Mouse (Mus musculus) limb, embryonic 14.5 days (tissue): ENCODE measurements around the gene Myoz1. TPM values are rescaled to one million over a fixed set of nuclear protein-coding genes. Genes with fewer than 3 reads are reported as not detected.
A peak's percentile ranks its signal among the peaks of the same experiment; 100 is the strongest.
"Not testable (repeated sequence)": the region's sequence is repeated elsewhere in the genome, so short reads cannot be mapped to it uniquely, and the experiment has no call there.

Experiments
- ATAC-seq: fragments of 200-750 bp; cut with Nextera tagmentation; 2 replicates; pipeline ENCODE4 v1.8.0; 2017; ENCODE audit warnings: low read depth, moderate number of reproducible peaks, moderate TSS enrichment; ENCODE audit not compliant: low FRiP score
- DNase-seq: peaks from one replicate; pipeline ENCODE4 v3.0.0-alpha.2; 2015; ENCODE audit warnings: low spot score
- H3K27ac ChIP-seq: fragments of 300-500 bp; sonication (generic); replicated peaks from 2 replicates; pipeline ENCODE4 v1.5.1; 2014; ENCODE audit warnings: low read depth, mild to moderate bottlenecking, low read length, moderate library complexity, mixed read lengths
- H3K27me3 ChIP-seq: fragments of 300-500 bp; sonication (generic); 2 replicates; pipeline ENCODE4 v1.6.1; 2014; ENCODE audit warnings: low read length, mixed read lengths; ENCODE audit not compliant: control insufficient read depth, insufficient read depth
- H3K36me3 ChIP-seq: fragments of 300-500 bp; sonication (generic); 2 replicates; pipeline ENCODE4 v1.6.1; 2014; ENCODE audit warnings: mild to moderate bottlenecking, low read length, moderate library complexity, mixed read lengths; ENCODE audit not compliant: control insufficient read depth, insufficient read depth
- H3K4me1 ChIP-seq: fragments of 300-500 bp; sonication (generic); 2 replicates; pipeline ENCODE4 v1.6.1; 2014; ENCODE audit warnings: antibody characterized with exemption, low read length, mixed read lengths; ENCODE audit not compliant: control insufficient read depth, insufficient read depth
- H3K4me2 ChIP-seq: fragments of 300-500 bp; sonication (generic); replicated peaks from 2 replicates; pipeline ENCODE4 v1.6.1; 2014; ENCODE audit warnings: low read depth, mild to moderate bottlenecking, low read length, moderate library complexity; ENCODE audit not compliant: severe bottlenecking
- H3K4me3 ChIP-seq: fragments of 300-500 bp; sonication (generic); replicated peaks from 2 replicates; pipeline ENCODE4 v1.5.1; 2014; ENCODE audit warnings: low read length
- H3K9ac ChIP-seq: fragments of 300-500 bp; sonication (generic); 2 replicates; pipeline ENCODE4 v1.6.1; 2014; ENCODE audit warnings: mild to moderate bottlenecking, low read depth, low read length, moderate library complexity; ENCODE audit not compliant: severe bottlenecking
- H3K9me3 ChIP-seq: fragments of 300-500 bp; sonication (generic); 2 replicates; pipeline ENCODE4 v1.6.1; 2016; ENCODE audit warnings: low read length; ENCODE audit not compliant: control insufficient read depth
- POLR2A ChIP-seq: fragments of 200-500 bp; IDR thresholded peaks from 2 replicates; pipeline ENCODE4 v1.8.0; 2012; ENCODE audit warnings: inconsistent platforms, mild to moderate bottlenecking, moderate library complexity, borderline replicate concordance; ENCODE audit not compliant: insufficient read depth, insufficient read length; ENCODE audit errors: extremely low read depth
- WGBS: fragments of 180-500 bp; shearing (Covaris S2); extraction: QIAGEN DNeasy Blood & Tissue Kit; methylation state at CpG from one replicate; pipeline ENCODE4 v1.1.7; 2014; 5-methylcytosine and 5-hydroxymethylcytosine counted together
- polyA plus RNA-seq, 2 experiments: library from polyadenylated mRNA; depleted of rRNA in 1 of 2; stranded (reverse) in 1 of 2; unstranded in 1 of 2; fragments of >200 nt; fragmentation: Nextera tagmentation in 1 of 2; extraction: Ambion mirVana in 1 of 2; gene quantifications; 2 replicates each; pipeline versions ENCODE4 v1.2.1 to v1.2.3; 2012 to 2014

The Myoz1 gene
- polyA plus RNA-seq, 2 experiments = 8.5 to 9.7 TPM

DNA sequence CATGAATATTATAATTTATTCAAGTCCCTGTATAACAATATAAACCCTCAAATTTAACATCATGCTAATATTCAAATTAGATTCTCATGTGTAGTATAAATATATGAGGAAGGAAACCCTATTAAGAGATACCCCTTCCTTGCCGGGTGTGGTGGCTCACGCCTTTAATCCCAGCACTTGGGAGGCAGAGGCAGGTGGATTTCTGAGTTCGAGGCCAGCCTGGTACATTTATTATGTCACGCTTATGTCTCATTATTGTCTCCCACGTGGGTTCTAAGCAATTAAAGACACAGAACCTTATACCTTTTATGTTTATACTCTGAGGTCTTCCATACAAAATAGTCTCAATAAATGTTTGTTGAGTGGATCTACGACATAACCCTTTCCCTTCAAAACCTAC is 17.6 kb downstream of the Myoz1 start:
- Histone ChIP-seq H3K4me2 (no peak overlapping the region), H3K27ac (no peak overlapping the region), H3K9me3 (no peaks in the 10 kb centered on the region), H3K4me3 (no peak overlapping the region), H3K9ac (no peak overlapping the region), H3K27me3 (no peaks in the 10 kb centered on the region), H3K4me1 (peaks cover 14% of the 10 kb centered on the region; the same call in 1 of the 2 replicates), H3K36me3 (no peaks in the 10 kb centered on the region)
- WGBS = 90% methylated on average over 6 of the region's 6 CpGs
- DNase-seq = no peak
- no peak for TF ChIP-seq POLR2A
- ATAC-seq = no peak

GRCm38 (mm10) chr14:20637818-20638574 is 18.3 kb downstream of the Myoz1 start:
- Histone ChIP-seq H3K27me3 (no peaks in the 10 kb centered on the region), H3K36me3 (no peaks in the 10 kb centered on the region), H3K4me3 (no peak overlapping the region), H3K9ac (no peak overlapping the region), H3K4me1 (peaks cover 14% of the 10 kb centered on the region; the same call in 1 of the 2 replicates), H3K27ac (no peak overlapping the region), H3K9me3 (no peaks in the 10 kb centered on the region), H3K4me2 (no peak overlapping the region)
- DNase-seq = no peak
- ATAC-seq = no peak
- no peak for TF ChIP-seq POLR2A
- WGBS = 80% methylated on average over 2 of the region's 2 CpGs

DNA sequence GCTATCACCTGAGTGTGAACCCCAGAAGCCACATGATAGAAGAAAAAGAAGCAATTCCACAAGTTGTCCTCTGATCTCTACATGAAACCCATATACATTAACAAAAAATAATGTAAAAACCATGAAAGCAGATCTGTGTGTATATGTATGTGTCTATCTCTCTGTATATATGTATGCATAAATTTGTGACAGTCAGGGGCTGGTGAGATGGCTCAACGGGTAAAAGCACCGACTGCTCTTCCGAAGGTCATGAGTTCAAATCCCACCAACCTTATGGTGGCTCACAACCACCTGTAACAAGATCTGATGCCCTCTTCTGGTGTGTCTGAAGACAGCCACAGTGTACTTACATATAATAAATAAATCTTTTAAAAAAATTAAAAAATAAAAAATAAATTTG is 19.4 kb downstream of the Myoz1 start:
- peaks cover 11% of the 10 kb centered on the region; the same call in 1 of the 2 replicates for H3K4me1 ChIP-seq
- not testable (repeated sequence) for H3K27me3 ChIP-seq, H3K9ac ChIP-seq, H3K4me3 ChIP-seq, H3K36me3 ChIP-seq, ATAC-seq, DNase-seq, H3K4me2 ChIP-seq, H3K9me3 ChIP-seq, H3K27ac ChIP-seq
- WGBS = 93% methylated on average over 3 of the region's 3 CpGs

GRCm38 (mm10) chr14:20635546-20635945 is 20.8 kb downstream of the Myoz1 start:
- Histone ChIP-seq H3K27ac (no peak overlapping the region), H3K4me1 (0 out of 2 replicates have a peak, but pooled peaks cover 4% of the 10 kb centered on the region), H3K9me3 (no peaks in the 10 kb centered on the region), H3K4me3 (no peak overlapping the region), H3K4me2 (no peak overlapping the region), H3K27me3 (no peaks in the 10 kb centered on the region), H3K9ac (no peak overlapping the region), H3K36me3 (no peaks in the 10 kb centered on the region)
- ATAC-seq (no peak), DNase-seq (no peak)
- no peak for TF ChIP-seq POLR2A
- 90% methylated on average over 2 of the region's 2 CpGs for WGBS

DNA sequence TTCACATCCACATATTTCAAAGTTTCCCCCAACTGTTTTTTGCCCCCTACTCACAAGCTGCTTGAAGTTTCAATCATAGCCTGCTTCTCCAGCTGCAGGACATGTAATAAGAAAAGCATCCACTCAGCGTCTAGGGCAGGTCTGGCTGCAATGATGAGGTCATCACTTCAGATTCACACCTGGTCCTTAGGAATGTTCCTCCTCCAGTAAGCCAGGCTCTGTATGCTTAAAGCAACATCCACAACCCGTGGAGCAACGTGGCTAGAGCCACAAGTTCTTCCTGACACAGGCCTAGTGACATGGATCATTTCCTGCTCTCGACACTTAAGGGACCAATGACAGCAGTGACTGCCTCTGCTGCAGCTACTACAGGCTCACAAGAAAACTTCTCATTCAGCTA is 25.1 kb downstream of the Myoz1 start:
- no peaks in the 10 kb centered on the region for H3K9me3 ChIP-seq
- 32% methylated on average over 4 of the region's 4 CpGs for WGBS
- no peaks in the 10 kb centered on the region for H3K4me1 ChIP-seq
- DNase-seq (peak; percentile 9), ATAC-seq (peak; percentile 63; the same call in 1 of the 2 replicates)
- no peak overlapping the region for H3K4me3 ChIP-seq
- H3K27me3 ChIP-seq = no peaks in the 10 kb centered on the region
- H3K27ac ChIP-seq = no peak overlapping the region
- no peak for TF ChIP-seq POLR2A
- no peak overlapping the region for H3K9ac ChIP-seq
- H3K4me2 ChIP-seq = no peak overlapping the region
- peaks cover 6% of the 10 kb centered on the region; the same call in 1 of the 2 replicates for H3K36me3 ChIP-seq
